Mouse (Mus musculus) liver, adult 2 months (tissue): ENCODE results near the gene Clec16a. TPM values are rescaled to one million over a fixed set of nuclear protein-coding genes. Genes with fewer than 3 reads are reported as not detected.

Source experiments
- DNase-seq: peaks from one replicate; pipeline ENCODE4 v3.0.0-alpha.2; 2011; ENCODE audit warnings: low read depth, low spot score; ENCODE audit errors: extremely low read depth
- H3K27ac ChIP-seq: fragments of 200-500 bp; replicated peaks from 2 replicates; pipeline ENCODE4 v1.5.1; 2012; ENCODE audit warnings: low read depth, mild to moderate bottlenecking, control low read depth, inconsistent platforms, low read length; ENCODE audit not compliant: insufficient read depth
- H3K27me3 ChIP-seq: fragments of 200-500 bp; 2 replicates; pipeline ENCODE4 v1.6.1; 2012; ENCODE audit warnings: mild to moderate bottlenecking, moderate library complexity, low read length, inconsistent platforms; ENCODE audit not compliant: control insufficient read depth, insufficient read depth
- H3K36me3 ChIP-seq: fragments of 200-500 bp; 2 replicates; pipeline ENCODE4 v1.6.1; 2012; ENCODE audit warnings: low read length, inconsistent platforms; ENCODE audit not compliant: control insufficient read depth, insufficient read depth
- H3K4me1 ChIP-seq: fragments of 200-500 bp; 2 replicates; pipeline ENCODE4 v1.6.1; 2011; ENCODE audit warnings: low read length; ENCODE audit not compliant: control insufficient read depth, insufficient read depth
- H3K4me3 ChIP-seq: fragments of 200-500 bp; 2 replicates; pipeline ENCODE4 v1.5.1; 2011; ENCODE audit warnings: low read depth, mild to moderate bottlenecking, control low read depth, low read length, moderate library complexity; ENCODE audit not compliant: insufficient read depth
- H3K79me2 ChIP-seq: fragments of 200-500 bp; 2 replicates; pipeline ENCODE4 v1.6.1; 2012; ENCODE audit warnings: inconsistent platforms, mild to moderate bottlenecking, low read length, moderate library complexity; ENCODE audit not compliant: control insufficient read depth, insufficient read depth
- H3K9ac ChIP-seq: fragments of 200-500 bp; 2 replicates; pipeline ENCODE4 v1.6.1; 2012; ENCODE audit warnings: low read depth, mild to moderate bottlenecking, control low read depth, inconsistent platforms, low read length
- CTCF ChIP-seq: fragments of 200-500 bp; IDR thresholded peaks from 2 replicates; pipeline ENCODE4 v1.5.1; 2011; ENCODE audit warnings: low read depth, low read length, control low read depth
- POLR2A ChIP-seq: fragments of 200-500 bp; IDR thresholded peaks from 2 replicates; pipeline ENCODE4 v1.6.1; 2011; ENCODE audit warnings: low read length, control low read depth; ENCODE audit not compliant: insufficient read depth; ENCODE audit errors: extremely low read depth
- WGBS: fragments of 180-500 bp; shearing (Covaris S2); methylation state at CpG from one replicate; pipeline ENCODE4 v1.1.7; 2018; 5-methylcytosine and 5-hydroxymethylcytosine counted together
- polyA plus RNA-seq: library from polyadenylated mRNA; depleted of rRNA; stranded (reverse); fragments of >200 nt; gene quantifications from 2 replicates; pipeline ENCODE4 v1.2.3, GENCODE M21; 2012
- total RNA-seq: library from RNA; depleted of rRNA; stranded (reverse); fragments of >200 nt; gene quantifications from 2 replicates; pipeline ENCODE4 v1.2.3, GENCODE M21; 2014

Clec16a gene
- total and polyA plus RNA-seq, 2 experiments, result 9.8 to 11.6 TPM

DNA sequence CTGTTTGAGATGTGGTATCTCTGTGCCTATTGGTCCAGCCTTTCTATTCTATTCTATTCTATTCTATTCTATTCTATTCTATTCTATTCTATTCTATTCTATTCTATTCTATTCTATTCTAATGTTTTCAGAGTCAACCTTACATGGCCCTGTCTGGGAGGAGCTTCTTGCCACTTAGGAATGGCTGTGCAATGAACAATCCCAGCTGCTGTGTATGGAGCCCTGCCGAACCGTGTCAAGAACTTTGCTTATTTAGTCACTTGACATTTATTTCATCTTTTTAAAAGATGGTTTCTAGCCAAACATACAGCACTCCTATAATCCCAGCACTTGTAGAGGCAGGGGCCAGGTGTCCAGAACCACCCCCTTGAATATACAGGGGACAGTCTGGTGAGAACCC is 219.2 kb downstream of the Clec16a start:
- no peak overlapping the region for H3K4me3 ChIP-seq
- DNase-seq, result no peak
- H3K27ac ChIP-seq, result no peak overlapping the region
- H3K4me1 ChIP-seq, result no peaks in the 10 kb centered on the region
- H3K9ac ChIP-seq, result no peak overlapping the region
- TF ChIP-seq POLR2A (no peak), CTCF (no peak)
- H3K36me3 ChIP-seq, result no peaks in the 10 kb centered on the region
- WGBS, result 62% methylated on average over 2 of the region's 2 CpGs
- no peaks in the 10 kb centered on the region for H3K27me3 ChIP-seq
- no peaks in the 10 kb centered on the region for H3K79me2 ChIP-seq

DNA sequence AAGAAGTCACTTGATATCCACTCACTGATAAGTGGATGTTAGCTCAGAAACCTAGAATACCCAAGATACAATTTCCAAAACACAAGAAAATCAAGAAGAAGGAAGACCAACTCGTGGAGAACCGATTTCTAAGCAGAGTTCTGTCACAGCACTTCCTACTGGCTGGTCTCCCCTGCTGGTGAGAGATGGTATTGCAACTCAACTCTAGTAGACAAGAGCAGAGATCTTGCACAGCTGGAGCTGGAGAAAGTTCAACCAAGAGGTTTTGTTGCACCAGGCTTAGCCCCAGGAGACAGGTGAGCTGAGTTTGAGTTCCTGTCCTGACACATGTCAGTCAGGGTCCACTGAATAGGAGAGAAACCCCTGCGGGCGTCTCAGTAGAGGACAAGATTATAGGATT is 222.0 kb downstream of the Clec16a start:
- H3K79me2 ChIP-seq, result no peaks in the 10 kb centered on the region
- no peak for TF ChIP-seq POLR2A
- TF ChIP-seq CTCF, result peak; percentile 68
- no peaks in the 10 kb centered on the region for H3K36me3 ChIP-seq
- H3K27me3 ChIP-seq, result no peaks in the 10 kb centered on the region
- H3K27ac ChIP-seq, result no peak overlapping the region
- H3K4me3 ChIP-seq, result no peak overlapping the region
- no peak overlapping the region for H3K9ac ChIP-seq
- peak; percentile 62 for DNase-seq
- WGBS, result 41% methylated on average over 4 of the region's 4 CpGs
- no peaks in the 10 kb centered on the region for H3K4me1 ChIP-seq

DNA sequence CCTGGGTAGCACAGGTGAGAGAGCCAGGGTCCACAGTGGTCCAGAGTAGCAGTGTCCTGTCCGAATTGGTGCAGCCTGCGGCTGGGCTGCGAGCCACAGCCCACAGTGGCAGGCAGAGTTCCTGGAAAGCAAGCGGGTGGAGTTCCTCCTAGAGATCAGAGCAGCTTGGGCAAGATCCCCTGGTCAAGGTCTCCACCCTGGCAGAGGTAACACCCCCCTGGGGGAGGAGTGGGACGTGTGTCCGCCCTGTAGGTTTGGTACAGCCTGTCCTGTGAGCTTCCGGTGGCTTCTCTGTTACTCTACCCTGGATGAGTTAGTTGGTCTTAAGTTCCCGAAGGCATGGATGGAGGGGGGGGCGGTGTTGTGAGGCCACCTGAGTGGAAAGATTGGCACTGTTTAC is 223.7 kb downstream of the Clec16a start:
- H3K4me1 ChIP-seq, result no peaks in the 10 kb centered on the region
- no peaks in the 10 kb centered on the region for H3K79me2 ChIP-seq
- 62% methylated on average over 9 of the region's 9 CpGs for WGBS

DNA sequence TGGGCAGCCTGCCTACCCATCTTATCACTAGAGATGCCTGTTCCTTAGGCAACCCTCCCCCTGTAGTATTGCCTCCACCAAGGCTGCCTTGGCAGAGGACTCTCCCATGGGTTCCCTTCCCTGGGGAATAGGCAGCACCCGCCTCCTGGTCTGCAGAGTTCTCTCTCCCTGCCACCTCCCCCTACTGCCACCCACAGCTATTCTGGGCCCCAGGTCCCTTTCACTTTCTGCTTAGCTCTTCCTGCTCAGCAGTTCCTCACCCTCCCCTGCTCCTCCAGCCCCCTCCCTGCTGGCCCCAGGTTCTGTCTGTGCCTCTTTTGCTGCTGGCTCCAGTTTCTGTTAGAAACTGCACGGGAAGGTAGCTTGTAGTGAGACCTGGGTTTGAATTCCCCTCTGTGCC is 224.5 kb downstream of the Clec16a start:
- Histone ChIP-seq H3K27me3 (no peaks in the 10 kb centered on the region), H3K36me3 (no peaks in the 10 kb centered on the region), H3K4me1 (no peaks in the 10 kb centered on the region), H3K9ac (no peak overlapping the region), H3K27ac (no peak overlapping the region), H3K4me3 (no peak overlapping the region), H3K79me2 (no peaks in the 10 kb centered on the region)
- WGBS, result 60% methylated on average over 2 of the region's 2 CpGs
- TF ChIP-seq POLR2A, result no peak
- TF ChIP-seq CTCF, result no peak
- DNase-seq, result no peak

More for the DNA sequence above, 223.7 kb downstream of the Clec16a start:
- DNase-seq, result peak; percentile 35
- no peak overlapping the region for H3K4me3 ChIP-seq
- no peaks in the 10 kb centered on the region for H3K27me3 ChIP-seq
- TF ChIP-seq POLR2A (no peak), CTCF (no peak)
- no peaks in the 10 kb centered on the region for H3K36me3 ChIP-seq
- H3K27ac ChIP-seq, result no peak overlapping the region
- no peak overlapping the region for H3K9ac ChIP-seq

DNA sequence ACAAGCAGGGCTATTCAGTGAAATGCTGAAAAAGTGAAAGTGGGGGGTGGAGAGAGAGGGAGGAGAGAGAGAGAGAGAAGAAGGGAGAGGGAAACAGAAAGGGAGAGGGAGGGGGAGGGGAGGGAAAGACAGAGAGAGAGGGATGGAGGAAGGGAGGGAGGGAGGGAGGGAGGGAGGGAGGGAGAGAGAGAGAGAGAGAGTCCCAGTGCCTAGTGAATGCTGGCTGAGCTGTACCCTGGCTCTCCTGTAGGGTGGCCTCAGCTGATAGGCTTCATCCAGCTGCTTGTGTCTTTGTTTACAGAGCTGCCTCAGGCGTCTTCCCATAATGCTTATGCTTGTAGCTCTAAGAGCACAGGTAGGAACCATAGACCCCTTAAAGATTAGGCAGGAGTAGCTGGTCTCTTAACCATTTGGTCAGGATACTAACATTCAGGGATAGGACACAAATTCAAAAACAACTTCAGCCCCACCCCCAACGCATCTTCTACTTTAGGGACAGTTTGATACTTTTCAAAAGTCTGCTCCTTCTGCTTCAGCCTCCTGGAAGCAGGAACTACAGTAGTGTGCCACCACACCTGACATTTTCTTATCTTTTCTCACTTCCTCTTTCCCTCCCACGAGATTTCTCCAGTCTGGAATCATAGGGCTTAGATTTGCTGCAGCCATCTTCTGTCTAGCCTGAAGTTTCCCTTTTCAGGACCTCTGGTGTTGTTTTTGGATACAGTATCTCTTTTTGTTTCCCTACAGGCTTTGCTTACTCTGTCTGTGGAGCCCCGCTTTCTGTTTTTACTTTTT is 225.6 kb downstream of the Clec16a start:
- Histone ChIP-seq H3K36me3 (no peaks in the 10 kb centered on the region), H3K9ac (no peak overlapping the region), H3K4me1 (no peaks in the 10 kb centered on the region), H3K79me2 (no peaks in the 10 kb centered on the region), H3K4me3 (no peak overlapping the region), H3K27me3 (no peaks in the 10 kb centered on the region), H3K27ac (no peak overlapping the region)
- no peak for DNase-seq
- 72% methylated on average over 4 of the region's 4 CpGs for WGBS
- no peak for TF ChIP-seq CTCF
- TF ChIP-seq POLR2A, result no peak
